Mouse (Mus musculus): Measurements from ENCODE around the gene Tspan1.

The Tspan1 gene

GRCm38 (mm10) chr4:116167404-116167803, at the start of gene Tspan1:
Tspan1 (minus strand) TSS chr4:116167601.
- in situ Hi-C loops (cut with MboI; ENCODE audit: unreplicated experiment in 2 of 2): loop anchor here (10.0 to 25.0 kb wide), 4 partner anchors 177 to 497 kb away; partner anchors contain the start of gene Akr1a1 (in 1 of the 2)

GRCm38 (mm10) chr4:116217046-116217445, 49.6 kb upstream of the Tspan1 start:
- in situ Hi-C loops (cut with MboI; ENCODE audit: unreplicated experiment in 2 of 2): no loop called here

GRCm38 (mm10) chr4:116215895-116216605, 48.6 kb upstream of the Tspan1 start:
- in situ Hi-C loops (cut with MboI; ENCODE audit: unreplicated experiment in 2 of 2): no loop called here

GRCm38 (mm10) chr4:116208891-116209290, 41.5 kb upstream of the Tspan1 start:
- in situ Hi-C loops (cut with MboI; ENCODE audit: unreplicated experiment in 2 of 2): no loop called here

GRCm38 (mm10) chr4:116206531-116206930, 39.1 kb upstream of the Tspan1 start:
- in situ Hi-C loops (cut with MboI; ENCODE audit: unreplicated experiment in 2 of 2): no loop called here

GRCm38 (mm10) chr4:116204422-116204821, 37.0 kb upstream of the Tspan1 start:
- in situ Hi-C loops (cut with MboI; ENCODE audit: unreplicated experiment in 2 of 2): no loop called here

GRCm38 (mm10) chr4:116198422-116198821, 31.0 kb upstream of the Tspan1 start:
- in situ Hi-C loops (cut with MboI; ENCODE audit: unreplicated experiment in 2 of 2): no loop called here

GRCm38 (mm10) chr4:116193583-116194383, 26.4 kb upstream of the Tspan1 start:
- in situ Hi-C loops (cut with MboI; ENCODE audit: unreplicated experiment in 2 of 2): no loop called here

- in situ Hi-C loops (cut with MboI; ENCODE audit: unreplicated experiment in 2 of 2): no loop called here
Measured at GRCm38 (mm10) chr4:116192286-116192835, 25.0 kb upstream of the Tspan1 start.

GRCm38 (mm10) chr4:116185083-116185482, 17.7 kb upstream of the Tspan1 start:
- in situ Hi-C loops (cut with MboI; ENCODE audit: unreplicated experiment in 2 of 2): no loop called here

GRCm38 (mm10) chr4:116182745-116183144, 15.3 kb upstream of the Tspan1 start:
- in situ Hi-C loops (cut with MboI; ENCODE audit: unreplicated experiment in 2 of 2): no loop called here

- in situ Hi-C loops (cut with MboI; ENCODE audit: unreplicated experiment in 2 of 2): no loop called here
Measured at GRCm38 (mm10) chr4:116182079-116182478, 14.7 kb upstream of the Tspan1 start.

- in situ Hi-C loops (cut with MboI; ENCODE audit: unreplicated experiment in 2 of 2): no loop called here
Measured at GRCm38 (mm10) chr4:116177140-116177539, 9.7 kb upstream of the Tspan1 start.

GRCm38 (mm10) chr4:116176543-116176988, 9.2 kb upstream of the Tspan1 start:
- in situ Hi-C loops (cut with MboI; ENCODE audit: unreplicated experiment in 2 of 2): no loop called here

- in situ Hi-C loops (cut with MboI; ENCODE audit: unreplicated experiment in 2 of 2): no loop called here
Measured at GRCm38 (mm10) chr4:116175711-116176542, 8.5 kb upstream of the Tspan1 start.

GRCm38 (mm10) chr4:116175136-116175535, 7.7 kb upstream of the Tspan1 start:
- in situ Hi-C loops (cut with MboI; ENCODE audit: unreplicated experiment in 2 of 2): no loop called here

GRCm38 (mm10) chr4:116174466-116175116, 7.2 kb upstream of the Tspan1 start:
- in situ Hi-C loops (cut with MboI; ENCODE audit: unreplicated experiment in 2 of 2): loop anchor here (5.0 to 25.0 kb wide), 3 partner anchors 363 to 613 kb away; partner anchors contain the start of gene Akr1a1 (in 1 of the 2)

GRCm38 (mm10) chr4:116173752-116174151, 6.4 kb upstream of the Tspan1 start:
- in situ Hi-C loops (cut with MboI; ENCODE audit: unreplicated experiment in 2 of 2): loop anchor here (5.0 to 25.0 kb wide), 3 partner anchors 364 to 614 kb away; partner anchors contain the start of gene Akr1a1 (in 1 of the 2)

GRCm38 (mm10) chr4:116173072-116173471, 5.7 kb upstream of the Tspan1 start, which contains the start of the genes 1700042G07Rik and Gm49337:
1700042G07Rik (plus strand) TSS chr4:116173372.
Gm49337 (plus strand) TSS chr4:116173384.
- in situ Hi-C loops (cut with MboI; ENCODE audit: unreplicated experiment in 2 of 2): loop anchor here (5.0 to 25.0 kb wide), 3 partner anchors 364 to 614 kb away; partner anchors contain the start of gene Akr1a1 (in 1 of the 2)

Data from v-Abl transformed pro-B cells (cell line).